Mouse (Mus musculus): ENCODE measurements around the gene Rsph3a. TPM values are rescaled to one million over a fixed set of nuclear protein-coding genes. Genes with fewer than 3 reads are reported as not detected.

Gene Rsph3a
- polyA plus RNA-seq, 1 experiment from 2014 or later: 75.4 TPM

GRCm38 (mm10) chr17:7915791-7916190 is 29.6 kb upstream of the Rsph3a start:
- Histone ChIP-seq H3K4me3 (no peak overlapping the region), H3K27ac (no peak overlapping the region), H3K4me2 (no peak overlapping the region), H3K9ac (no peak overlapping the region), H3K4me1 (no peaks in the 10 kb centered on the region), H3K27me3 (no peaks in the 10 kb centered on the region), H3K36me3 (ENCODE audit: poor library complexity, severe bottlenecking) (no peaks in the 10 kb centered on the region), H3K9me3 (replicated peaks) (no peaks in the 10 kb centered on the region; the same call in 1 of the 2 replicates)
- 87% methylated on average over 9 of the region's 9 CpGs for WGBS
- no peak for ATAC-seq

- H3K9me3 ChIP-seq (replicated peaks): no peaks in the 10 kb centered on the region
- no peak for ATAC-seq
- no peaks in the 10 kb centered on the region for H3K4me1 ChIP-seq
- no peak overlapping the region for H3K27ac ChIP-seq
- no peak overlapping the region for H3K9ac ChIP-seq
- no peaks in the 10 kb centered on the region for H3K36me3 ChIP-seq (ENCODE audit: poor library complexity, severe bottlenecking)
- no peak overlapping the region for H3K4me2 ChIP-seq
- WGBS: 83% methylated on average over 12 of the region's 12 CpGs
- no peak overlapping the region for H3K4me3 ChIP-seq
- H3K27me3 ChIP-seq: no peaks in the 10 kb centered on the region
These were observed 28.4 kb upstream of the Rsph3a start for GRCm38 (mm10) chr17:7916782-7917574.

- Histone ChIP-seq H3K4me1 (no peaks in the 10 kb centered on the region), H3K36me3 (ENCODE audit: poor library complexity, severe bottlenecking) (no peaks in the 10 kb centered on the region), H3K27me3 (no peaks in the 10 kb centered on the region), H3K4me3 (no peak overlapping the region), H3K4me2 (no peak overlapping the region), H3K27ac (no peak overlapping the region), H3K9ac (no peak overlapping the region), H3K9me3 (replicated peaks) (no peaks in the 10 kb centered on the region)
- no peak for ATAC-seq
- 58% methylated on average over 2 of the region's 2 CpGs for WGBS
These were observed 27.1 kb upstream of the Rsph3a start for GRCm38 (mm10) chr17:7918355-7918754.

GRCm38 (mm10) chr17:7919209-7919608 is 26.2 kb upstream of the Rsph3a start:
- Histone ChIP-seq H3K4me3 (no peak overlapping the region), H3K9ac (no peak overlapping the region)
- 76% methylated on average over 2 of the region's 2 CpGs for WGBS

GRCm38 (mm10) chr17:7922564-7922963 is 22.9 kb upstream of the Rsph3a start:
- Histone ChIP-seq H3K27ac (no peak overlapping the region), H3K4me1 (no peaks in the 10 kb centered on the region), H3K4me2 (no peak overlapping the region), H3K27me3 (no peaks in the 10 kb centered on the region), H3K9me3 (replicated peaks) (no peaks in the 10 kb centered on the region), H3K9ac (no peak overlapping the region), H3K4me3 (no peak overlapping the region), H3K36me3 (ENCODE audit: poor library complexity, severe bottlenecking) (no peaks in the 10 kb centered on the region)
- WGBS: 87% methylated on average over 5 of the region's 5 CpGs
- ATAC-seq: no peak

More at GRCm38 (mm10) chr17:7919209-7919608, 26.2 kb upstream of the Rsph3a start:
- no peaks in the 10 kb centered on the region for H3K9me3 ChIP-seq (replicated peaks)
- H3K36me3 ChIP-seq (ENCODE audit: poor library complexity, severe bottlenecking): no peaks in the 10 kb centered on the region
- H3K4me1 ChIP-seq: no peaks in the 10 kb centered on the region
- H3K4me2 ChIP-seq: no peak overlapping the region
- no peak overlapping the region for H3K27ac ChIP-seq
- no peak for ATAC-seq
- no peaks in the 10 kb centered on the region for H3K27me3 ChIP-seq

- ATAC-seq: no peak
- no peak overlapping the region for H3K4me2 ChIP-seq
- no peak overlapping the region for H3K9ac ChIP-seq
- 90% methylated on average over 13 of the region's 13 CpGs for WGBS
- H3K4me1 ChIP-seq: no peaks in the 10 kb centered on the region
- H3K27ac ChIP-seq: no peak overlapping the region
- no peaks in the 10 kb centered on the region for H3K9me3 ChIP-seq (replicated peaks)
- H3K27me3 ChIP-seq: no peaks in the 10 kb centered on the region
- no peak overlapping the region for H3K4me3 ChIP-seq
- H3K36me3 ChIP-seq (ENCODE audit: poor library complexity, severe bottlenecking): no peaks in the 10 kb centered on the region
These were observed 21.2 kb upstream of the Rsph3a start for GRCm38 (mm10) chr17:7924185-7924725.

- ATAC-seq: no peak
- H3K4me2 ChIP-seq: no peak within 1 kb of the TSS
- H3K9me3 ChIP-seq (replicated peaks): no peaks in the 10 kb centered on the region
- no peak within 1 kb of the TSS for H3K9ac ChIP-seq
- WGBS: 74% methylated on average over 13 of the region's 13 CpGs
- no peak within 1 kb of the TSS for H3K27ac ChIP-seq
- H3K27me3 ChIP-seq: no peaks in the 10 kb centered on the region
- no peaks in the 10 kb centered on the region for H3K36me3 ChIP-seq (ENCODE audit: poor library complexity, severe bottlenecking)
- no peaks in the 10 kb centered on the region for H3K4me1 ChIP-seq
- no peak within 1 kb of the TSS for H3K4me3 ChIP-seq
These were observed 19.8 kb upstream of the Rsph3a start, which contains the start of gene Tagap for GRCm38 (mm10) chr17:7925413-7926160. TSS of gene Tagap (plus strand) at chr17:7926000.

GRCm38 (mm10) chr17:7927582-7928535 is 17.6 kb upstream of the Rsph3a start:
- H3K9ac ChIP-seq: no peak overlapping the region
- 70% methylated on average over 24 of the region's 24 CpGs for WGBS

GRCm38 (mm10) chr17:7928662-7929061 is 16.8 kb upstream of the Rsph3a start:
- Histone ChIP-seq H3K4me3 (no peak overlapping the region), H3K9ac (no peak overlapping the region), H3K4me1 (peaks cover 4% of the 10 kb centered on the region; the same call in 1 of the 2 replicates), H3K9me3 (replicated peaks) (no peaks in the 10 kb centered on the region), H3K27me3 (no peaks in the 10 kb centered on the region), H3K36me3 (ENCODE audit: poor library complexity, severe bottlenecking) (no peaks in the 10 kb centered on the region), H3K27ac (no peak overlapping the region), H3K4me2 (no peak overlapping the region)
- no peak for ATAC-seq
- 86% methylated on average over 6 of the region's 6 CpGs for WGBS

More at GRCm38 (mm10) chr17:7927582-7928535, 17.6 kb upstream of the Rsph3a start:
- ATAC-seq: no peak
- no peak overlapping the region for H3K4me3 ChIP-seq
- no peaks in the 10 kb centered on the region for H3K27me3 ChIP-seq
- H3K27ac ChIP-seq: no peak overlapping the region
- no peak overlapping the region for H3K4me2 ChIP-seq
- H3K4me1 ChIP-seq: peaks cover 4% of the 10 kb centered on the region; the same call in 1 of the 2 replicates
- H3K36me3 ChIP-seq (ENCODE audit: poor library complexity, severe bottlenecking): no peaks in the 10 kb centered on the region
- H3K9me3 ChIP-seq (replicated peaks): no peaks in the 10 kb centered on the region

GRCm38 (mm10) chr17:7929279-7929678 is 16.1 kb upstream of the Rsph3a start:
- Histone ChIP-seq H3K27me3 (no peaks in the 10 kb centered on the region), H3K27ac (no peak overlapping the region), H3K4me1 (peaks cover 4% of the 10 kb centered on the region; the same call in 1 of the 2 replicates), H3K4me3 (no peak overlapping the region), H3K4me2 (no peak overlapping the region), H3K36me3 (ENCODE audit: poor library complexity, severe bottlenecking) (no peaks in the 10 kb centered on the region), H3K9ac (no peak overlapping the region), H3K9me3 (replicated peaks) (no peaks in the 10 kb centered on the region)
- WGBS: 27% methylated on average over 8 of the region's 8 CpGs
- ATAC-seq: no peak
